Mouse (Mus musculus): ENCODE results near the gene Itprid2.

Itprid2 gene

GRCm38 (mm10) chr2:79704773-79705172 is 69.6 kb downstream of the Itprid2 start:
- DNase-seq (ENCODE audit: extremely low read depth, low read depth, low spot score), result no peak

GRCm38 (mm10) chr2:79707575-79707974 is 72.4 kb downstream of the Itprid2 start, which contains the start of gene Ppp1r1c:
Gene Ppp1r1c, plus strand, starts transcription at chr2:79707780.
- no peak for DNase-seq (ENCODE audit: extremely low read depth, low read depth, low spot score)

- no peak for DNase-seq (ENCODE audit: extremely low read depth, low read depth, low spot score)
Measured at GRCm38 (mm10) chr2:79713662-79714091, 78.5 kb downstream of the Itprid2 start.

- no peak for DNase-seq (ENCODE audit: extremely low read depth, low read depth, low spot score)
Measured at GRCm38 (mm10) chr2:79714745-79715144, 79.6 kb downstream of the Itprid2 start.

- DNase-seq (ENCODE audit: extremely low read depth, low read depth, low spot score), result no peak
Measured at GRCm38 (mm10) chr2:79715925-79716324, 80.8 kb downstream of the Itprid2 start.

GRCm38 (mm10) chr2:79717846-79718245 is 82.7 kb downstream of the Itprid2 start:
- no peak for DNase-seq (ENCODE audit: extremely low read depth, low read depth, low spot score)

- DNase-seq (ENCODE audit: extremely low read depth, low read depth, low spot score), result peak; percentile 31
Measured at GRCm38 (mm10) chr2:79722415-79722814, 87.3 kb downstream of the Itprid2 start.
